Mouse (Mus musculus): Measurements from ENCODE around the gene Arrdc2. TPM values are rescaled to one million over a fixed set of nuclear protein-coding genes. Genes with fewer than 3 reads are reported as not detected.
A peak's percentile ranks its signal among the peaks of the same experiment; 100 is the strongest.

Arrdc2 gene
- polyA plus RNA-seq, 2 experiments = 8.6 to 21.5 TPM

DNA sequence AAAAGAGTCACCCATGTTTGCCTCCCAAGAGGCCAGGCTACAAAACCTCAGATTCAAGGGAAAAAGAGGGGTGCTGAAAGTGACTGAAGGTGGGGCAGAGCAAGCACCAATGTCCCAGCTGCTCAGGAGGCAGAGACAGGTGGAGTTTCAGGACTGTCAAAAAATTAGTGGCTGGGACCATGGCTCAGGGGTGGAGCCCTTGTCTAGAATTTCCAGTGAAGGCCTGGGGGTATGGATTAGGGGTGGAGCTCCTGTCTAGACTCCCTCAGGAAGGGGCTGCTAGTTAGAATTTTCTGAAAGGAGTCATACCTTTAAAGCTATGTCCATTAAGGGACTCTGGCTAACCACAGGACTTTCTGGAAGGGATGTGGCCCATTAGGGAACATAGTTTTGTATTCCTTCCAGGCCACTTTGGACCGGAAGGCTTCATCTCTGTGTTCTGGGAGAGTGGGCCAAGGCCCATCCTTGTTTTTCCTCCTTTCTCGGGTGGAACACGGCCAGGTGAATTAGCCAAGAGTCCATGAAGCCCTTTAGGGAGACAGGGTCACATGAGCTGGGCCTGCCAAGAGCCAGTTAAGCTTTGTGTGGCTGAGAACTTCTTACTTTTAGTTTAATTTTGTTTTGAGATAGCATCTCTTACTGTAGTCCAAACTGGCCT lies 9.9 kb upstream of the Arrdc2 start:
- ATAC-seq (ENCODE audit: low FRiP score, low read depth) (no peak), DNase-seq (ENCODE audit: low spot score) (no peak)
- no peak for TF ChIP-seq POLR2A (IDR thresholded peaks at IDR 0.05; ENCODE audit: borderline replicate concordance, extremely low read depth, insufficient read depth, insufficient read length)
- Histone ChIP-seq H3K27ac (replicated peaks; ENCODE audit: low read depth, low read length) (no peak overlapping the region), H3K36me3 (ENCODE audit: control insufficient read depth, insufficient read depth, low read length) (no peaks in the 10 kb centered on the region), H3K9ac (ENCODE audit: low read depth, low read length, severe bottlenecking) (no peak overlapping the region), H3K4me3 (replicated peaks; ENCODE audit: low read length) (no peak overlapping the region), H3K9me3 (ENCODE audit: control insufficient read depth, low read length) (no peaks in the 10 kb centered on the region), H3K27me3 (ENCODE audit: control insufficient read depth, insufficient read depth, low read length) (no peaks in the 10 kb centered on the region), H3K4me2 (replicated peaks; ENCODE audit: low read depth, low read length, severe bottlenecking) (no peak overlapping the region), H3K4me1 (ENCODE audit: control insufficient read depth, insufficient read depth, low read length) (peaks cover 3% of the 10 kb centered on the region; the same call in 1 of the 2 replicates)
- WGBS = 83% methylated on average over 3 of the region's 3 CpGs

DNA sequence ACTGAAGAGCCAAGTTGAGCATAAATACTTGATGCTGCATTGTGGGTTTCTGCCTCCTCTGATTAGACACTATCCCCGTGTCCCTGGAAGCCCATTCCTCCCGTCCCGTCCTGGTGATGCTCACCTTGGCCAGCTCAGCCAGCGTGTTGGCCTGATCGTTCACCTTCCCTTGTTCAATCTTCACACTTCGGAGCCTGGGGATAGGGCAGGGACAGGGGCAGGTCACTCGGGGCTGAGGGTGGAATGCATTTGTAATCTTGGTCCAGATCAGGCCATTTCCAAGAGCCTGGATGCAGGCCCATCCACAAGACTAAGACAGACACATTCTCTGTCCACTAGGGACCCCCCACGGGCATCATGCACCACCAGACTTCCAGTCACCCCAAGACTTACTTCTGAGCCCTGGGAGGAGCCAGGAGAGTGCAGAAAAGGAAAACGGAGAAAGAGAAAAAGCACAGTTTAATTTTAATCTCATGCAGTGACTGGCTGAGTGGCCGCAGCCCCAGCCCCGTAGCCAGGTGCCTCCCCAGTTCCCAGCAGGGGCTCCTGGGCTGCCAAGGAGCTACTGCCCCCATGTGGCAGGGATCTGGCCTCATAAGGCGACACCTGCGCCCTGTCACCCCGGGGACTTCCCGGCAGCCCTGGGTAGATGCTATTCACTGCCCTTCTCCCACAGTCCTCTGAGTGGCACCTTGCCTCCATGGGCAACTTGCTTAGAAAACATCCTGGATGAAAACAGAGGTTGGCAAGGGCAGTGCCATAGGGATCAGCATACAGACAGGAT lies 7.0 kb upstream of the Arrdc2 start:
- 57% methylated on average over 15 of the region's 15 CpGs for WGBS
- Histone ChIP-seq H3K27me3 (ENCODE audit: control insufficient read depth, insufficient read depth, low read length) (no peaks in the 10 kb centered on the region), H3K36me3 (ENCODE audit: control insufficient read depth, insufficient read depth, low read length) (no peaks in the 10 kb centered on the region), H3K4me3 (replicated peaks; ENCODE audit: low read length) (no peak overlapping the region), H3K4me2 (replicated peaks; ENCODE audit: low read depth, low read length, severe bottlenecking) (no peak overlapping the region), H3K4me1 (ENCODE audit: control insufficient read depth, insufficient read depth, low read length) (no peaks in the 10 kb centered on the region), H3K27ac (replicated peaks; ENCODE audit: low read depth, low read length) (no peak overlapping the region), H3K9me3 (ENCODE audit: control insufficient read depth, low read length) (no peaks in the 10 kb centered on the region), H3K9ac (ENCODE audit: low read depth, low read length, severe bottlenecking) (no peak overlapping the region)
- no peak for TF ChIP-seq POLR2A (IDR thresholded peaks at IDR 0.05; ENCODE audit: borderline replicate concordance, extremely low read depth, insufficient read depth, insufficient read length)
- no peak for DNase-seq (ENCODE audit: low spot score)
- no peak for ATAC-seq (ENCODE audit: low FRiP score, low read depth)

DNA sequence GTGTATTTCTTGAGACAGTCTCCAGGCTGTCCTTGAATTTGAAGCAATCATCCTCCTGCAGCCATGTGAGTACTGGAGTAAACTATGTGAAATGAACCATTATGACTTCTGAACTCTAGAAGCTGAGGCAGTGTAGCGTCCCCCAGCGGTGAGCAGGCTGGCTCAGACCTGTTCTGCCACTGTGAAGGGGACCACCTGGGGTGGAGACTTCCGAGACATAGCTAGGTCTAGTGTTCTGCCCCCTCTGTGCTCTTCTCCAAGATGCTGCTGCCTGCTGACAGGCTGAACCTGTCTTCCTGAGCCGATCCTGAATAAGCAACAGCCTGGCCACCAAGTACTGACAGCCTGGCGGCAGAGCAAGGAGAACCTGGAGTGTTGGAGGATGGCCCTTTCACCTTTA lies 5.6 kb upstream of the Arrdc2 start:
- Histone ChIP-seq H3K9me3 (ENCODE audit: control insufficient read depth, low read length) (no peaks in the 10 kb centered on the region), H3K4me3 (replicated peaks; ENCODE audit: low read length) (no peak overlapping the region), H3K4me2 (replicated peaks; ENCODE audit: low read depth, low read length, severe bottlenecking) (no peak overlapping the region), H3K9ac (ENCODE audit: low read depth, low read length, severe bottlenecking) (no peak overlapping the region), H3K27ac (replicated peaks; ENCODE audit: low read depth, low read length) (no peak overlapping the region), H3K27me3 (ENCODE audit: control insufficient read depth, insufficient read depth, low read length) (no peaks in the 10 kb centered on the region), H3K36me3 (ENCODE audit: control insufficient read depth, insufficient read depth, low read length) (no peaks in the 10 kb centered on the region), H3K4me1 (ENCODE audit: control insufficient read depth, insufficient read depth, low read length) (0 out of 2 replicates have a peak, but pooled peaks cover 3% of the 10 kb centered on the region)
- DNase-seq (ENCODE audit: low spot score) (no peak), ATAC-seq (ENCODE audit: low FRiP score, low read depth) (no peak)
- 47% methylated on average over 5 of the region's 5 CpGs for WGBS
- no peak for TF ChIP-seq POLR2A (IDR thresholded peaks at IDR 0.05; ENCODE audit: borderline replicate concordance, extremely low read depth, insufficient read depth, insufficient read length)

DNA sequence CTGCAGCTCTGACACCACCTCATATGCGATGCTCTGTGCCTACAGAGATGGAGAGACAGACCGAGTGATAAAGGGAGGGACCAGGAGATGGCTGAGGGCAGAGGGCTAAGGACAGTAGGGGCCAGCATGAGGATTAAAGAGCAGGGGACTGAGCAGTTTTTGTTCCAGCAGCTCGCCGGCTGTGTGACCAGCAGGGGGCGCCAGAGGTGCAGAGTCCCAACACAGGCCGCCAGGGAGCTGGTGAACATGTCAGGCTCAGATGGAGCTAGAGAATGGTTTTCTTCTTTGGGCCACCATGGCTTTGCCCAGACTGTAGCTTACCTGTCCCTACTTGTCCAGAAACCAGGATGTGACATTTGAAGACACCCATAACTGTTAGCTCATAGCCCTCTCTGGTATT lies 5.0 kb upstream of the Arrdc2 start:
- Histone ChIP-seq H3K4me3 (replicated peaks; ENCODE audit: low read length) (no peak overlapping the region), H3K4me2 (replicated peaks; ENCODE audit: low read depth, low read length, severe bottlenecking) (no peak overlapping the region), H3K9me3 (ENCODE audit: control insufficient read depth, low read length) (no peaks in the 10 kb centered on the region), H3K36me3 (ENCODE audit: control insufficient read depth, insufficient read depth, low read length) (no peaks in the 10 kb centered on the region), H3K27ac (replicated peaks; ENCODE audit: low read depth, low read length) (no peak overlapping the region), H3K9ac (ENCODE audit: low read depth, low read length, severe bottlenecking) (no peak overlapping the region), H3K4me1 (ENCODE audit: control insufficient read depth, insufficient read depth, low read length) (0 out of 2 replicates have a peak, but pooled peaks cover 3% of the 10 kb centered on the region), H3K27me3 (ENCODE audit: control insufficient read depth, insufficient read depth, low read length) (no peaks in the 10 kb centered on the region)
- DNase-seq (ENCODE audit: low spot score) = peak; percentile 88
- ATAC-seq (ENCODE audit: low FRiP score, low read depth) = no peak
- whole genome bisulfite sequencing = 0% methylated on average over 6 of the region's 6 CpGs
- no peak for TF ChIP-seq POLR2A (IDR thresholded peaks at IDR 0.05; ENCODE audit: borderline replicate concordance, extremely low read depth, insufficient read depth, insufficient read length)

DNA sequence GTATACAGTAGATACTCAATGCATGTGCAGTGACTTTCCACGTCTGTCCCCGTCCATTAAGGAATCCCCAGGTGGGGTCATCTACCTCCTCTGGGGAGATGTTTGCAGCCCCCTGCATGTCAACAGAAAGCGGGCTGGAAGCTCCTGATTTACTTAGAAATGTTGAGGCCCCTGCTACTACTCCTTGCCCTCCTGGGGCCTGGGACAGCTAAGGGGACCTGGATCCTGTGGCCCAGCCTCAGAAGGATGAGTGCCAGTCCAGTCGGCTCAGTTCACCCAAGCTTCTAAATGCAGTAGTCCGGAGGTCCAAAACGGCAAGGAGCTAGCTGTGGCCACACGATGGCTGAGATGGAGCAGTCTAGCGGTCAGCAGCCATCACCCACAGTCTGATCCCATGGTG lies 4.4 kb upstream of the Arrdc2 start:
- H3K27ac ChIP-seq (replicated peaks; ENCODE audit: low read depth, low read length) = no peak overlapping the region
- no peak overlapping the region for H3K4me2 ChIP-seq (replicated peaks; ENCODE audit: low read depth, low read length, severe bottlenecking)
- no peaks in the 10 kb centered on the region for H3K27me3 ChIP-seq (ENCODE audit: control insufficient read depth, insufficient read depth, low read length)
- H3K36me3 ChIP-seq (ENCODE audit: control insufficient read depth, insufficient read depth, low read length) = no peaks in the 10 kb centered on the region
- DNase-seq (ENCODE audit: low spot score) (no peak), ATAC-seq (ENCODE audit: low FRiP score, low read depth) (no peak)
- no peak overlapping the region for H3K9ac ChIP-seq (ENCODE audit: low read depth, low read length, severe bottlenecking)
- no peak overlapping the region for H3K4me3 ChIP-seq (replicated peaks; ENCODE audit: low read length)
- 0 out of 2 replicates have a peak, but pooled peaks cover 3% of the 10 kb centered on the region for H3K4me1 ChIP-seq (ENCODE audit: control insufficient read depth, insufficient read depth, low read length)
- no peaks in the 10 kb centered on the region for H3K9me3 ChIP-seq (ENCODE audit: control insufficient read depth, low read length)
- no peak for TF ChIP-seq POLR2A (IDR thresholded peaks at IDR 0.05; ENCODE audit: borderline replicate concordance, extremely low read depth, insufficient read depth, insufficient read length)
- WGBS = 83% methylated on average over 8 of the region's 8 CpGs

Measured in limb, embryonic 14.5 days (tissue).